Mouse (Mus musculus): ENCODE measurements around the gene Naa20.

DNA sequence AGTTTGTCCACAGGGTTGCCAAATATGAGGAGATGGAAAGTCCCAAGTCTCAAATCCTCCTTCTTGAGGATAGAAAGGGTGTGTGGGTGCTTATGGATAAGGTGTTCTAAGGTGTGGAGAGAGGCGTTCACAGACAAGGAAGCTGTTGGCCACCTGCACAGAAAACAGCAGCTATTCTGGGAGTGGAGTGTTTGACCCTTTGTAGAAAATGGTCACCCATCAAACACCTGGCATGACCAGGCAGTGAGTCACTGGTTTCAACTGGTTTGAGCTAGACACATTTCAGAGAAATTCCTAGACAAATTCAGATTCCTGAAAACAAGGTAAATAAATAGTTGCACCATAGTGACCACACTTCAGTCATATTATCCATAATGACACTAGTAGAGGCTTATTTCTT, 29.8 kb upstream of the Naa20 start:
- TF ChIP-seq POLR2A (IDR thresholded peaks at IDR 0.05; ENCODE audit: low read depth, low read length), result no peak
- no peak for TF ChIP-seq CTCF (IDR thresholded peaks at IDR 0.05; ENCODE audit: extremely low read depth, insufficient read depth, insufficient read length, insufficient replicate concordance)
